Mouse (Mus musculus) adrenal gland, postnatal 25 days (tissue): ENCODE results near the gene Plk1. TPM values are rescaled to one million over a fixed set of nuclear protein-coding genes. Genes with fewer than 3 reads are reported as not detected.

Source experiments
- DNase-seq: peaks from one replicate; pipeline ENCODE4 v3.0.0; 2021; ENCODE audit warnings: mixed read lengths
- long read RNA-seq: library from polyadenylated mRNA; stranded (forward); transcript quantifications from one replicate; pipeline ENCODE4 v2.0.0, GENCODE M21; 2021
- total RNA-seq: library from RNA; stranded (reverse); gene quantifications from 2 replicates; pipeline ENCODE4 v1.2.3, GENCODE M21; 2021

The Plk1 gene
- 8.1 and 10.2 TPM in 2 replicates for total RNA-seq
- long read RNA-seq, transcript Plk1-201 (10 exons, 2,199 nt): major isoform, 6 of 6 reads
- long read RNA-seq, partial matches to known transcripts: 0 of 6 reads
- long read RNA-seq, other reads (novel, unspliced or antisense): 0 of 6 reads

GRCm38 (mm10) chr7:122158915-122159902, at the start of gene Plk1:
Gene Plk1 (plus strand): TSS chr7:122159439.
- DNase-seq: peak; percentile 84

- DNase-seq: no peak
These were observed 35.7 kb upstream of the Plk1 start for GRCm38 (mm10) chr7:122123518-122123917.

GRCm38 (mm10) chr7:122125636-122126035, 33.6 kb upstream of the Plk1 start:
- DNase-seq: no peak

- DNase-seq: no peak
These were observed 32.3 kb upstream of the Plk1 start for GRCm38 (mm10) chr7:122126946-122127345.

GRCm38 (mm10) chr7:122131834-122132233, 27.4 kb upstream of the Plk1 start:
- DNase-seq: no peak

- DNase-seq: peak; percentile 98
These were observed 26.5 kb upstream of the Plk1 start, which contains the start of the genes Palb2 and Dctn5 for GRCm38 (mm10) chr7:122132497-122133337. Gene Palb2 (minus strand): TSS chr7:122132985. Gene Dctn5 (plus strand): TSS chr7:122133041.

GRCm38 (mm10) chr7:122133338-122133625, 26.0 kb upstream of the Plk1 start:
- no peak for DNase-seq

- DNase-seq: no peak
These were observed 24.2 kb upstream of the Plk1 start for GRCm38 (mm10) chr7:122135070-122135469.

GRCm38 (mm10) chr7:122137071-122137470, 22.2 kb upstream of the Plk1 start:
- no peak for DNase-seq

- no peak for DNase-seq
These were observed 21.0 kb upstream of the Plk1 start for GRCm38 (mm10) chr7:122138190-122138589.

- DNase-seq: no peak
These were observed 18.2 kb upstream of the Plk1 start for GRCm38 (mm10) chr7:122140991-122141390.

GRCm38 (mm10) chr7:122152473-122152872, 6.8 kb upstream of the Plk1 start:
- no peak for DNase-seq

- DNase-seq: no peak
These were observed 751 bp upstream of the Plk1 start for GRCm38 (mm10) chr7:122158488-122158887.

- DNase-seq: no peak
These were observed 798 bp downstream of the Plk1 start for GRCm38 (mm10) chr7:122160037-122160436.

- DNase-seq: no peak
These were observed 4.5 kb downstream of the Plk1 start for GRCm38 (mm10) chr7:122163766-122164165.

GRCm38 (mm10) chr7:122167203-122167602, 8.0 kb downstream of the Plk1 start:
- DNase-seq: no peak

GRCm38 (mm10) chr7:122170705-122171104, 11.5 kb downstream of the Plk1 start:
- no peak for DNase-seq

GRCm38 (mm10) chr7:122171613-122172012, 12.4 kb downstream of the Plk1 start:
- no peak for DNase-seq

GRCm38 (mm10) chr7:122180720-122181119, 21.5 kb downstream of the Plk1 start:
- no peak for DNase-seq

- DNase-seq: no peak
These were observed 25.3 kb downstream of the Plk1 start for GRCm38 (mm10) chr7:122184569-122184968.

- DNase-seq: no peak
These were observed 26.8 kb downstream of the Plk1 start, which contains the start of gene Ern2 for GRCm38 (mm10) chr7:122186043-122186442. Gene Ern2 (minus strand): TSS chr7:122186207.

- peak; percentile 30 for DNase-seq
These were observed 30.2 kb downstream of the Plk1 start for GRCm38 (mm10) chr7:122189484-122189883.

- no peak for DNase-seq
These were observed 31.9 kb downstream of the Plk1 start for GRCm38 (mm10) chr7:122191097-122191496.
